Comparison of ENCODE assay signal across 11 mouse cellular contexts in genomic region chr11:117959166-117959565, GRCm38 (mm10).
"Had no signal": no experiment of that assay in that cellular context is flagged by ENCODE, and none has a peak within 500 bp of the region (broad histone marks: within the 10 kb centered on the region; RNA-seq: fewer than 3 reads in every experiment).

No protein-coding gene starts in this region.

- H3K4me3 ChIP-seq: left cerebral cortex, adult 2 months; limb, embryonic 10.5 days; midbrain, embryonic 15.5 days; neural tube, embryonic 12.5 days had no signal

- H3K27me3 ChIP-seq: midbrain, embryonic 15.5 days had no signal

- H3K4me2 ChIP-seq: midbrain, embryonic 11.5 days; midbrain, embryonic 15.5 days; neural tube, embryonic 12.5 days had no signal

- H3K9me3 ChIP-seq: limb, embryonic 10.5 days; midbrain, embryonic 15.5 days; neural tube, embryonic 12.5 days had no signal

- H3K9ac ChIP-seq: liver, embryonic 14.5 days; midbrain, embryonic 15.5 days; neural tube, embryonic 12.5 days had no signal

- H3K27ac ChIP-seq: left cerebral cortex, adult 2 months; liver, embryonic 14.5 days; midbrain, embryonic 15.5 days; neural tube, embryonic 12.5 days had no signal

- ATAC-seq: lung, postnatal 0 days; midbrain, embryonic 15.5 days had no signal

- DNase-seq: lung, adult 2 months; lung, postnatal 36 days; thymus, adult 2 months; thymus, postnatal 25 days had no signal

- H3K36me3 ChIP-seq: limb, embryonic 10.5 days; midbrain, embryonic 15.5 days; neural tube, embryonic 12.5 days had no signal
